Mouse (Mus musculus): Measurements from ENCODE around the gene Tatdn3. TPM values are rescaled to one million over a fixed set of nuclear protein-coding genes. Genes with fewer than 3 reads are reported as not detected.

The Tatdn3 gene
- polyA plus RNA-seq, 1 experiment from 2014 or later, result 12.4 TPM

- Histone ChIP-seq H3K4me2 (ENCODE audit: low read depth, severe bottlenecking) (no peak overlapping the region), H3K9ac (ENCODE audit: low read length) (no peak overlapping the region), H3K36me3 (ENCODE audit: control insufficient read depth, insufficient read depth, low read length) (no peaks in the 10 kb centered on the region), H3K4me3 (ENCODE audit: low read depth, low read length) (no peak overlapping the region), H3K27ac (replicated peaks; ENCODE audit: low read depth, low read length) (no peak overlapping the region), H3K9me3 (ENCODE audit: control insufficient read depth, low read length) (no peaks in the 10 kb centered on the region), H3K4me1 (ENCODE audit: control insufficient read depth, insufficient read depth, low read length) (no peaks in the 10 kb centered on the region), H3K27me3 (ENCODE audit: control insufficient read depth, insufficient read depth, low read length) (no peaks in the 10 kb centered on the region)
- 75% methylated on average over 6 of the region's 6 CpGs for WGBS
- ATAC-seq (ENCODE audit: insufficient number of reproducible peaks, low FRiP score, low TSS enrichment, low read depth) (no peak), DNase-seq (ENCODE audit: low spot score) (no peak)
Observed at GRCm38 (mm10) chr1:190996346-190996877, 66.3 kb downstream of the Tatdn3 start.

Other genes starting within 250 kb of the Tatdn3 start
- 15.4 and 17.1 TPM in 2 replicates for gene Rps6kc1, start 151.2 kb downstream of the Tatdn3 start, polyA plus RNA-seq (2014; fragmentation: Nextera tagmentation; extraction: Ambion mirVana)
- 56.7 and 59.0 TPM in 2 replicates for gene Angel2, start 137.8 kb downstream of the Tatdn3 start, polyA plus RNA-seq (2014; fragmentation: Nextera tagmentation; extraction: Ambion mirVana)
- gene Vash2, start 83.6 kb downstream of the Tatdn3 start, polyA plus RNA-seq (2014; fragmentation: Nextera tagmentation; extraction: Ambion mirVana), result 76.6 and 77.7 TPM in 2 replicates
- 7.5 and 8.9 TPM in 2 replicates for gene Flvcr1, start 36.8 kb downstream of the Tatdn3 start, polyA plus RNA-seq (2014; fragmentation: Nextera tagmentation; extraction: Ambion mirVana)
- not detected in 2 replicates for gene Spata45, start 26.3 kb downstream of the Tatdn3 start, polyA plus RNA-seq (2014; fragmentation: Nextera tagmentation; extraction: Ambion mirVana)
- 28.6 and 35.5 TPM in 2 replicates for gene Nsl1, start 80 bp upstream of the Tatdn3 start, polyA plus RNA-seq (2014; fragmentation: Nextera tagmentation; extraction: Ambion mirVana)
- gene Batf3, start 34.9 kb upstream of the Tatdn3 start, polyA plus RNA-seq (2014; fragmentation: Nextera tagmentation; extraction: Ambion mirVana), result 9.4 and 9.7 TPM in 2 replicates
- not detected in 2 replicates for gene Fam71a, start 101.9 kb upstream of the Tatdn3 start, polyA plus RNA-seq (2014; fragmentation: Nextera tagmentation; extraction: Ambion mirVana)
- 2.2 and 2.3 TPM in 2 replicates for gene Atf3, start 155.1 kb upstream of the Tatdn3 start, polyA plus RNA-seq (2014; fragmentation: Nextera tagmentation; extraction: Ambion mirVana)

All from limb, embryonic 11.5 days (tissue).